In genomic region chr14:123661091-123661491, GRCm38 (mm10) we compare ENCODE assay signal across 8 mouse cellular contexts. TPM values are rescaled to one million over a fixed set of nuclear protein-coding genes. Genes with fewer than 3 reads are reported as not detected.
DNase-seq lines count a peak whose midpoint lies in the region; ATAC-seq lines count a peak whose summit lies in the region.

No protein-coding gene starts in this region.

- no peaks in the 10 kb centered on the region for H3K36me3 ChIP-seq in hindbrain, embryonic 11.5 days (ENCODE audit: control insufficient read depth, insufficient read depth, low read length)
- no peaks in the 10 kb centered on the region for H3K36me3 ChIP-seq in midbrain, embryonic 13.5 days

- peak; percentile 47; the same call in 1 of the 2 replicates for ATAC-seq in frontal cortex, adult (ENCODE audit: low TSS enrichment)
- peak; percentile 84 for ATAC-seq in hindbrain, embryonic 11.5 days (ENCODE audit: low FRiP score)
- peak; percentile 95 for ATAC-seq in midbrain, embryonic 13.5 days
- no peak for ATAC-seq in inflammation-experienced regulatory T-cells, adult 6 months

- no peak overlapping the region for H3K9ac ChIP-seq in hindbrain, embryonic 11.5 days (ENCODE audit: low read depth, low read length)
- no peak overlapping the region for H3K9ac ChIP-seq in midbrain, embryonic 13.5 days (replicated peaks)

- H3K4me3 ChIP-seq in hindbrain, embryonic 11.5 days (ENCODE audit: low read depth, low read length): no peak overlapping the region
- H3K4me3 ChIP-seq in midbrain, embryonic 13.5 days (replicated peaks): no peak overlapping the region

- H3K27me3 ChIP-seq in hindbrain, embryonic 11.5 days (ENCODE audit: control insufficient read depth, insufficient read depth, low read length): no peaks in the 10 kb centered on the region
- no peaks in the 10 kb centered on the region for H3K27me3 ChIP-seq in midbrain, embryonic 13.5 days

- no peak overlapping the region for H3K4me2 ChIP-seq in hindbrain, embryonic 11.5 days (replicated peaks; ENCODE audit: low read depth, low read length)
- peak overlapping the region; percentile 36 for H3K4me2 ChIP-seq in midbrain, embryonic 13.5 days (replicated peaks)

- H3K27ac ChIP-seq in hindbrain, embryonic 11.5 days (ENCODE audit: low read depth, low read length): no peak overlapping the region
- no peak overlapping the region for H3K27ac ChIP-seq in midbrain, embryonic 13.5 days

- 25% methylated on average over 20 of the region's 20 CpGs for WGBS in hindbrain, embryonic 11.5 days
- 18% methylated on average over 20 of the region's 20 CpGs for WGBS in midbrain, embryonic 13.5 days

- peak; percentile 20 to 61 for DNase-seq in spleen, postnatal 4 days (ENCODE audit: low spot score in 2 of 2)
- DNase-seq in spleen, adult 12 weeks (ENCODE audit: low spot score): no peak
- peak; percentile 41 for DNase-seq in cerebellum, adult 9-11 months
- peak; percentile 70 for DNase-seq in hindbrain, embryonic 11.5 days (ENCODE audit: low spot score)
- peak; percentile 23 to 24 for DNase-seq in layer of hippocampus, postnatal 36 days

- no peaks in the 10 kb centered on the region for H3K4me1 ChIP-seq in hindbrain, embryonic 11.5 days (replicated peaks; ENCODE audit: control insufficient read depth, insufficient read depth, low read length)
- peaks cover 5% of the 10 kb centered on the region for H3K4me1 ChIP-seq in midbrain, embryonic 13.5 days (replicated peaks)

- H3K9me3 ChIP-seq in hindbrain, embryonic 11.5 days (ENCODE audit: control insufficient read depth, low read length): no peaks in the 10 kb centered on the region
- H3K9me3 ChIP-seq in midbrain, embryonic 13.5 days: no peaks in the 10 kb centered on the region

RNA-seq across cellular contexts. Expression of gene Itgbl1, which starts 1.3 kb away (rescaled TPM):
- 1.0 and 1.1 TPM in 2 replicates for polyA plus RNA-seq in hindbrain, embryonic 11.5 days (2014; fragmentation: Nextera tagmentation; extraction: Ambion mirVana)
- 1 to 10 TPM; 8.4 to 9.7 TPM for total RNA-seq in layer of hippocampus, postnatal 36 days (2021)
- 1.6 and 2.1 TPM in 2 replicates for polyA plus RNA-seq in midbrain, embryonic 13.5 days (2015; fragmentation: Nextera tagmentation; extraction: Ambion mirVana)
- not detected for polyA plus RNA-seq in inflammation-experienced regulatory T-cells, adult 6 months (2017; shearing (Covaris generic))

RNA-seq across cellular contexts. Expression of gene Nalcn, which starts 34.1 kb away (rescaled TPM):
- 2.4 and 3.1 TPM in 2 replicates for polyA plus RNA-seq in hindbrain, embryonic 11.5 days (2014; fragmentation: Nextera tagmentation; extraction: Ambion mirVana)
- 10 to 100 TPM; 65.6 to 67.5 TPM for total RNA-seq in layer of hippocampus, postnatal 36 days (2021)
- polyA plus RNA-seq in midbrain, embryonic 13.5 days (2015; fragmentation: Nextera tagmentation; extraction: Ambion mirVana): 7.0 and 7.3 TPM in 2 replicates
- polyA plus RNA-seq in inflammation-experienced regulatory T-cells, adult 6 months (2017; shearing (Covaris generic)): not detected
